Mouse (Mus musculus): ENCODE measurements around the gene Aldh1a3.

Aldh1a3 gene

DNA sequence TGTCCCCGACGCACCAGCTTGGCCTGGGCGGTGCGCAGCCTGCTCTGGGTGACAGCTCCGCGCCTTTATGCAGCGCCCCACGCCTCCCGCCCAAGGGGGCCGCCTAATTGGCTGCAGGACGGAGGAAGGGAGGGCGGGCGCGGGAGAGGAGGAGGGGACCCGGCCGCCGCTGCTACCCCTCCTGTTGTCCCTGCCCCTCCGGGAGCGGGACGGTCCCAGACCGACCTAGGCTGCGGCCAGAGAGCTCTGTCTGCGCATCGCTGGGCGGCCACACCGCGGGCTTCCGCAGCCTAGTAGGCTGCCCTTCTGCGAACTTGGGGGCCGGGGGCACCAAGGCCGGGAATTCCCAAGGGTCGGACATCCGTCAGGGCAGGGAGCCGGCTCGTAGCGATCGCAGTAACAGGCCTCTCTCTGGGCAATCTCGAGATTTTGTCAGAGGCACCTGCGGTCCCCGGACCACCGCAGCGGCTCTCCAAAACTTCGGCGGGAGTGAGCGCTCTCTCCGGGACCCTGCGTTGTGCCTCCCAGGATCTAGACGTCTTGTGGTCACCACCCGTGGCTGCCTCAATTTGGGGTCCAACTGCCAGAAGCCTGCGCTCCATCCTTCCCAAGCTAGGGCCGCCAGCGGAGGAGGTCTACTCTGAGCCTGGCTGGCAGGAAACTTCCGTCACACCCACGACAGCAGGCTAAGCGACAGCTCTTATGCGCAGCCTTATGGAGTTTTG, at the start of gene Aldh1a3:
Gene Aldh1a3 (minus strand): TSS at position 81 of the 725 bp plus-strand sequence.
- no peak for DNase-seq (ENCODE audit: low spot score in 2 of 2)

DNA sequence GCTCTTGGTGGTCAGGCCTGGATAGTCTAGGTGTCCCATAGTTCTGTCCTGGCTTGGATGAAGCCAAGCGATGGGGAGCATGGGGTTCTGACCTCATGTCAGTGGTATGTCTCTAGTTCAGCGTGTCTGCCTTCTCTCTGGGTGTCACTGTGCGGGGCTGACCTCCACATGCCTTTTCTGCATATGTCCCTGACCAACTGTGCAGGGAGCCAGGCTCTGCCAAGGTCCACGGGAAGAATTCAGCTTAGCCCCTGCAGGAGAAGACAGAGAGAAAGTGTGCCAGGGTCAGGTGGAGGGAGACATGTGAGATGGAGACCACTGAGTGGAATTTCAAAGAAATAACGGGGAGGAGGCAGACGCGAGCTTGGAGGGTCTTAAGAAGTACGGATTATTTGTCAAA, 49.0 kb upstream of the Aldh1a3 start:
- no peak for DNase-seq (ENCODE audit: low spot score in 2 of 2)

DNA sequence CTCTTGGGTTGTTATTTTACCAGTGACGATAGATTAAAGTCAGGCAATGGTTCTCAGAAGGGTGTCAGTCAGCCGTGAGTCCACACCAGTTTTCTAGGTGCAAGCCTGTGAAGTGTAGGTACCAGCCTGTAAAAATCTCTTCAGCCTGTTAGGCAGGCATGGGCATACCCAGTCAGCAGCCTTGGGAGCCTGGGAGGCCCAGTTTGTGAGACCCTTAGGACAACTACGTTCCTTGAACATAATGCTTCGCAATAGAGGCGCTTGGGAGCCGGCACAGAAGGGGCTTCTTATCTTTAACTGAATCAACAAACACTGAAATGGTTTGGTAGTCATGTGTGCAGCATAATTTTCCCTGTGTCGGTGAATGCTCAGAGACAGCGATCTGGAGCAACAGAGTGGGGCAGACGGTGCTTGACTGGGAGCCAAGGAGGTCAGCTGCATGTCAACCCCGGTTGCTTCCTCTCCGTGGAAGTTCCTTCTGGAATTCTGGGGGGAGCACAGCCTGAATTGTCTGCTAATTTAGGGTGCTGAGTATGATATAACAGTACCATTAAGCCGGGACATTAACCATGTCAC, 44.4 kb upstream of the Aldh1a3 start:
- no peak for DNase-seq (ENCODE audit: low spot score in 2 of 2)

DNA sequence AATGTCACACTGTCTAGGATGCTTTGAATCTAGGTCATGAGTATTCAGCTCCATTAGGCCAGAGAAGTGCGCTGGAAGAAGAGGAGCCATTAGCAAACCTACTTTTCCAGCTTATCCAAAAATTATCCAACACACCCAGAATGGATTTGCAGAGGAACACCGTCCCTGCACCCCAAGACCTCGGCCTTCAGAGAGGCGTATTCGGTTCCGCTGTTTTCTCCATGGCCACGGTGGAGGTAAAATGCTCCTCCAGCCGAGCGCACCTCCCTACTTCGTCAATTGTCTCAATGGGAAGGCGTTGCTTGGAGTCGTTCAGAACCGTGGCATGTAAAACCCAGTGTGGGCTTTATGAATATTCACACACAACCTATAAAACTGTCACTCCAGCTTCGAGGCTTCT, 39.3 kb upstream of the Aldh1a3 start:
- no peak for DNase-seq (ENCODE audit: low spot score in 2 of 2)

DNA sequence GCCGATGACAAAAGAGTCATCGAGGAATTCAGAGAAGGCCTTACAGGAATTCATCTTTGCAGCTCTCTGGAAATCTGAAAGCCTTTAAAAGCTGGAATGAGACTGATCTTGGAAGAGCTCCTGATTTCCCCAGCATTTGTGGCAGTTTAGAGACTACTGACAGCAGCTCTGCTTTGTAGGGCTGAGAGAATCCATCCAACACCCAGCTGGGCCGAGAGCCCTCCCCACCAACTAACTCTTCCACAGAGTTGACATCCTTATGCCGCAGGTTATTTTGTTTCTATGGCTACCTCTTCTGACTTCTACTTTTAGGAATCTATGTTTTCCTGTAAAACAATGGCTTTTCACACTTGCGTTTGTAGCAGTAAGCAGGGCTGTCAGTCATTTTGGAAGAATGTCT, 37.9 kb upstream of the Aldh1a3 start:
- DNase-seq (ENCODE audit: low spot score in 2 of 2): no peak

DNA sequence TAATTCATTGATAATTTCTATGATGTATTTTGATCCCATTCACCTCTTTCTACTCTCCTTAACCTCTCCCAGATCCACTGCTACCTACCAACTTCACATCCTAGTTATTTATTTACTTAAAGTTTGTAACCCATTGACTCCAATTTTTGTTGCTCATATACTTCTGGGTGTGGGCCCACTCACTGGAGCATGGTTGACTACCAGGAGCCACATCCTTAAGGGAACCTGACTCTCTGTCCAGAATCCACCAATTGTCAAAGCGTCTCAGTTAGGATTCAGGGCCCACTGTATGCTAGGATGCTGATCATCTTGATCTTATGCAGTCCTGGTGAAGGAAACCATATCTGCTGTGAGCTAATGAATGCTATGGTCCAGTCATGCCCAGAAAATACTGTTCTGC, 35.8 kb upstream of the Aldh1a3 start:
- DNase-seq (ENCODE audit: low spot score in 2 of 2): no peak

DNA sequence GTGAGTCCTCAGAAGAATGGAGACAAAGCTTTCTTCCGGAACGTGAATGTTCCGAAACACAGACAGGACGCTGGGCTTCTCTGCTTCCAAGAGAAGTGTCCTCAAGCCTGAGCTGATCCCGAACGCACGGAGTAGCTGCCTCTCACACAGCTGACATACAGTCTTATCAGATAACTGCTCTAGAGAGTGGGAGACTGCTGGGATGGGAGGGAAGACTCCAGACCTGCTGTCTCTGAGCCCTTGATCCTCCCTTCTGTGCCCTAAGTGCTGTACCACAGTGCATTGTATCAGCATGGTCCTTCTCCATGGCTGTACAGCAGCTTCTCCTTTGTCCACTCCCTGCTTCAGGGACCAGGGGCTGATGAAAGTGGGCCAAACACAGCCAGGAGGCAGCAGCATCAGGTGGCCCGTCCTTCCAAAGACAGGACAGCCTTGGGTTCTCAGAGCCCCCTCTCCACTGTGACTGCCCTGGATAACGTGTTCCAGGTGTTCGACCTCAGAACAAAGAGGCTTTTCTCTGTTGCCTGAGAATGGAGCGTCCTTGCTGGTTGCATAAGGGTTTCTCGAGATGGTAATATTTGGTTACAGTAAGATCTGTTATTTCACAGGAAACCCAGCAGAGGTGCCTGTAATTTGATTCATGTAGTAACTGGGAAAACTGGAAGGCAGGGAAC, 24.4 kb upstream of the Aldh1a3 start:
- no peak for DNase-seq (ENCODE audit: low spot score in 2 of 2)

DNA sequence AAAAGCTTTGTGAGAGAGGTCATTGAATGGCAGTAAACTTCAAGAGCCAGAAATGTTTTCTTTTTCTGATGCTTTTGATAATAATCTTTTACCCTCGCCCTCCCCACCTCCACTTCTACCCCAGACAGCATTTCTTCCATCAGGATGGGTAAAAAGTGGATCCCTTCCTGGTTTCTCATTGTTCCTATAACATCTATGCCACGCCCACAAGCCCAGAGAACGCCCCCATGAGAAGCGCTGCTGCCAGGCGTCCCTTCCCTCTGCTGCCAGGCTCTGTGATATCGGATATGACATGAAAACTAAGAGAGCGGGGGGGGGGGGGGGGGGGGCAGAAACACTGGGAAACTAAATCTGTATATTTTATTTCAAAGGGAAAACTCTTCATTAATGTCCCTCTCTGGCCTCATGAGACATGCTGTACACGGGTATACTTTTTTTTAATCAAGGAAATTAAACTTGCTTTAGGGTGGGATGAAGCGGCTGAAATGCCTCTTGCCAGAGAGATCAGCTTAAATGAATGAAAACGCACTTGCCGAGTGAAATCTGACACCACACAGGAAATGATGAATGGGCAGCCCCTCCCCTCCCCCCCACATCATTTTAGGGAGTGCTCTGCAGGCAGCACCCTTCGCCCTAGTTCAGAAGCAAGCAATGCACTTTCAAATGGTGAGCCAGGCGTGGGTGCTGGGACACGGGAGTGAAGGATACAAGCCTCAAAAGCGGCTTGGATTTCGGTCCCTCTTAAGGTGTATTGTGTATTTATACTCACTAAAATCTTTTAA, 22.8 kb upstream of the Aldh1a3 start:
- DNase-seq (ENCODE audit: low spot score in 2 of 2): no peak

DNA sequence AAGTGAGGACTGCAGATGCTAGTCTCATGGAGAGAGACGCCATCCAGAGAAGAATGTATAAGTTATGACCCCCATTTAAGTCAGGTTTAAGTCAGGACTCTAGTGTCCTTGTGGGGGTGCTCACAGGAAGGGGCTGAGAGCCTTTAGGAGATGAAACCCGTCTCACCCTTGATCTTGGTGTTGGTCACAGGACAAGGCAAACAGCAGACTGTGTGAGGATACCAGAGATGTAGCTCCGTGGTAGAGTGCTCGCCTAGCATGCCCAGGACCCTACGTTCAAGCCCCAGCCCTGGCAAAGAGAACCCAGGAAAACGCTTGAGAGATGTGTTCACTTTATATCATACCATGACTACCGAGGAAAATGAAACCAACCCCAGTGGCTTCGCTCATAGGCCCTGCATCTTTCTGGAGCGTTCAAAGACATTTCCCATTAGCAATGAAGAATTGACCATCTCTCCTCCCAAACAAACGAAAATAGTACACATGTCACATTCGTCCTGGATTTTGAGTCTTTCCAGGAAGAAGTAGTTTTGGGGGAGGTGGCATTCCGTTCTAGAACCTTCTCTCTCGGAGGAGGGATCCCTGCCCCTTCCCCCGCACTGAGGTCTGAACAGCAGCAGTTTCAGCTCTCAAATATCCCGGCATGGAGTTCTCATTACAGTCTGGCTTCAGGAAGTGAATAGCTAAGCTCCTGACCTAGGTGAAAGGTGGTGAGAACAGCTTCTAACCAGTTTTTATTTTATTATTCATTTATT, 21.6 kb upstream of the Aldh1a3 start:
- DNase-seq (ENCODE audit: low spot score in 2 of 2): no peak

DNA sequence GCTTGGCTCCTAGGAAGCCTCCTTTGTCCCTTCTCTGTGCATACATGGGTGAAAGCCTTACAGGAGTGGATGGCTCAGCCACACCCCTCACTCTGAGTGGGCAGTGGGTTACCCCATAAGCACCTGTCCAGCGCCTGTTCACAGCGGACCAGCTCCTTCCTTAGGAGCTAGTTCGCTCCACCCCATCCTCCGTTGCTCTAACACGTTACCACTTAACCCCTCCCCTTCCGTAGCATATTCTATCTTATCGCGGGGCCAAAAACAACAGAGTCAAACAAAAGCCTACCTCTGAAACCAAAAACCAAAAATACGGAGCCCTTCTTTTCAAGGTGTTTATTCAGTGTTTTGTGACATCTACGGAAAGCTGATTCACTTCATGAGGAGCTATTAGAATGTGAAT, 21.0 kb upstream of the Aldh1a3 start:
- DNase-seq (ENCODE audit: low spot score in 2 of 2): no peak

DNA sequence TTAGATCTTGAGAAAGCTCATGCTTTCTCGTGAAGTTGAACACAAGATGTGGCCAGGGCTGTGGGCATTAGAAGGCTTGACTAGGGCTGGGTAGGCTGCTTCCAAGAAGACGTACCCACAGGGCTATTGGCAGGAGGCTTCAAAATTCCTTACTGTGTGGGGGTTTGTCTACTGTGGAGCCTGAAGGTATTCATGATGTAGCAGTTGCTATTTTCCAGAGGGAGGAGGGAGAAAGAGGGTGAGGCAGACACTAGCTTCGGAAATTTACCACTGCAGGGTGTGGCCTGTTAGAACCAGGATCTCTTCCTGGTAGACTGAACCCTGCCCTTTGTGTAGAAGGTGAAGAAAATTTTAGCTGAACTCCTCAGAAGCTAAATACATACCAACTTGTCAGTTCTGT, 19.5 kb upstream of the Aldh1a3 start:
- DNase-seq (ENCODE audit: low spot score in 2 of 2): no peak

DNA sequence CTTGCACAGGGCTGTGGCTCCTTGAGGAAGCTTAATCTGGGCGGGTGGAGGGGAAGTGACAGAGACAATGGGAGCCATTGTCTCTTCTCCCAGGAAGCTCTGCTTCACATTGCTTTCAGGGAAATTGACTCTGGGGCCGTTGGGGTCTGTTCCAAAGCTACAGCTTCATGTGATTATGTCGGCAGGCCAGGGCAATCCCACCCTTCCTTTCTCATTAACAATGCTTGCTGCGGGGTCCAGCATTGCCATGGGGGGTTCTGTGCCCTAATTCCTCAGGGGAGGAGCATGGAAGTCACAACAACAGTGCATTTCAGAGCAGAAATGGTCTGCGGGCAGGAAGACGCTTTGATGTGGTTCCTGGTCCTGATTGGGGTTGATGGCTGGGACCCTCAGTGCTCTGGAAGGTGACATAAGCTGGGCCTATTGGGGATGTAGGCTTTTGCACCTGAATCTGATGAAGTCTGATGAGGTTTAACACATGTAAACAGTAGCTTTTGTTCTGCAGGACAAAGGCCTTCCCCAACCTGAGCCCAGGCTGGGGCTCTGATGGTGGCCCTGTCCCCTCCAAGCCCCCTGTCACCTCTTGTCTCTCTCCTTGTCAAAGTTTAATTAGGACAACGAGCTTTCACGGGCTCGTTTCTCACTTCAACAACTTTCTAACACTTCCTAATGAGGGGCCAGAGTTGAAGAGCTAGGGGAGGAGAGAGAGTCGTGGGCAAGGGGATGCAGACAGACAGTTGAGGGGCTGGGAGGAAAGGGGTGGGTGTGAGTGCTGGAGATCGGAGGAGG, 18.0 kb upstream of the Aldh1a3 start:
- DNase-seq (ENCODE audit: low spot score in 2 of 2): no peak

DNA sequence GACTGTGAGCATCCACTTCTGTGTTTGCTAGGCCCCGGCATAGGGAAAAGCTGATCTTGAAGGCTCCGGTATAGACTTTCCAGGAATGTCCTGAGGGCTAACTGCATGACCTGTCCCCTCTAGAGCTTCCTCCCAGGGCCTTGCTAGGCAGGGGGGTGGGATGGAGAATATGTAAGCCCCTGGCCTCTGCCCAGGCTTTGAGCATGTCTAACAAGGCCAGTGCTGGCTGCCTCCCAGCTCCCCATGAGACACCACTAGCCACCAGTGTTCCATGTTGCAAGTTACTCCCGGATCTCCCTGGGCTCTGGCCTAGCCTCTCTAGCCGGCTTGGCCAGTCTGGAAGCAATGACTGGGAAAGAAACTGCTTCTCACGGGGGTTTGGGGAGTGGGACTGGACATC, 17.4 kb upstream of the Aldh1a3 start:
- DNase-seq (ENCODE audit: low spot score in 2 of 2): no peak

DNA sequence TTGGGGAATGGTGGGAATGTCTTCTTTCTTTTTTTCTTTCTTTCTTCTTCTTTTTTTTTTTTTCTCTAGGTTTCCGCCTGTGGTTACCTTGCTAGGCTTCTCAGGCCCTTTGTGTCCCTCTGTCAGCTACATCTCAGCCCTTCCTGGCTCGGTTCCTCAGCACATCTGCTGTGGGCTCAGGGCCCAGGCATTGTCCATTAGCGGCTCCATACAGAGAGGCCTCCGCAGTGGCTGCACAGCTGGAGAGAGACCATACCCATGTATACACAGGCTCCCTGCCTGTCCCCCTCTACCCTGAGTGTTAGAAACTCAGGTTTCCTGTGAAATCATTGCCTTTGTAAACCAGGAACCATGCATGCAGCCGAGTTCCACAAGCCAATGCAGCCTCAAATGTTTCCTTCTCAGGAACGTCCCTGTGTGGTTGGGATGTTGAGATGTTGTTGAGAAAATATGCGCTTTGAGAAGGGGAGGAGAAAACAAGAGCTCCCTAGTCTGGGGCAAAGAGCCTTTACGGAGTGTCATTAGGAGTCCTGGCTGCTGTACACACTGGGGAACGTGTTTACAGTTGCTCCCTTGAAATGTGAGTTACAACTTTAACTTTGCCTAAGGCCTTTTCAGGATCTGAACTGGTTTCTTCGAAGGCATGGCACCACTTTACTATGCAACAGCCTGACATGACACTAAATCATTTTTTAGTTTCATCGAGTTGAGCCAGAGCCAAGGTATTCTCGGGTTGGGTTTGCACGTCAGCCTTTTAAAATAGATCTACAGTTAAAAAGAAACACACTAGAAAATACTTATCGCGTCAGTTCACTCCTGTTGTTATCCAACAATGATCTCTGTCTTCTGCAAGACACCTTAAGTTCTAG, 15.4 kb upstream of the Aldh1a3 start:
- no peak for DNase-seq (ENCODE audit: low spot score in 2 of 2)

DNA sequence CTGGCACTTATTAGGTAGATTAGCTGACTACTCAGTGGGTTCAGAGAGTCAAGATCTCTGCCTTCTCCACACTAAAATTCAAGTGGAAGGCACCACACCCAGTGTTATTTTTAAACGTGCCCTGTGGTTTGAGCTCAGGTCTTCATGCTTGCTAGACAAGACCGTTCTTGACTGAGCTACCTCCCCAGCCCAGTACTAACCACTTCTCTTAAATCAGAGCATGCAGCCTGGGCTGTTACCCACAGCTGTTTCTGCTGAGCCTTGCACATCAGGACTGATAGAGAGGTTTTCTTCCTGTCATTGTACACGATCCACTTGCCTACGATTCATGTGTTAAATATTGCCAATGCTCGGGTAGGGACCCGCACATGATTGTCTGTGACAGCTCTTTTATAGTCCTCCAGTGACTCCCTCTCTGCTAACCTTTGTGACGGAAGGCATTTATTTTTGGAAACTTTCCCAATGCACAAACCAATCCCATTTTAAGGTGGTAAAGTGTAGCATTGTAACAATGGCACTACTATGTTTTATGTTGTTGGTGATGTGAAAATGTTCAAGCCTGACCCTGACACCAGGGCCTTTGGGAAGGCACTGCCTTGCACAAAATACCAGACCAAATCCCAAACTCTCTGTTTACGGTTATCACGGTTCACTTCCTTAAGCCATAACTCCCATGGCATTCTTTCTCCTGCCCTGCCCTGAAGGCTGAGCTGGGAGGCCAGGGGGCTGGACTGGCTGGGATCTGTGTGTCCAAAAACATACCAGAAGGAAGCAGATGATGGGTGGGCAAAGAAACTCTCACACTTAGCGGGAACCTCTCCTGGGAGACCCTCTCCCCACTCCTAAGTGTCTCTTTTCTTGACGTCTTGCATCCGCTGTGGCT, 11.7 kb upstream of the Aldh1a3 start:
- DNase-seq (ENCODE audit: low spot score in 2 of 2): no peak

DNA sequence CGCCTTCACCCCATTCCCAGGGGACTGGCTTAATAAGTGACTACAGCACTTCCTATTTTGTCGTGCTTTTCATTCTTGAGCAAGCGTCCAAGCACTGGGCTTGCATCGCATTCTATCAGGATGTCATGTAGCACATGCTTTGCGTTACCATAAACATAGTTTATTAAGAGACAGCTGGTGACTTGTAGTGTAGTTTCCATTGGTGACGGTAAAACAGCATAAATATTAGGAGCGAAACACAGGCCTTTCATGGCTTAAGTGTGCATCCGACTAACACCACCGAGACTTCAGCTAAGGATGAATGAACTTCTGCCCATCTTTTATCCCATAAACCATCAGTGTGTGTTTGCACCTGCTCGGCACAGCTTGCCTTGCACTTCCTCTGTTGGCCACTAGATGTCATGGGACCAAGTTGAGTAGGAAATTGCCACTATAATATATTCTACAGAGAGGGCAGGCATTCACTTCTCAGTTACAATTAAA, 7.2 kb upstream of the Aldh1a3 start:
- peak; percentile 24 to 40 for DNase-seq (ENCODE audit: low spot score in 2 of 2)

DNA sequence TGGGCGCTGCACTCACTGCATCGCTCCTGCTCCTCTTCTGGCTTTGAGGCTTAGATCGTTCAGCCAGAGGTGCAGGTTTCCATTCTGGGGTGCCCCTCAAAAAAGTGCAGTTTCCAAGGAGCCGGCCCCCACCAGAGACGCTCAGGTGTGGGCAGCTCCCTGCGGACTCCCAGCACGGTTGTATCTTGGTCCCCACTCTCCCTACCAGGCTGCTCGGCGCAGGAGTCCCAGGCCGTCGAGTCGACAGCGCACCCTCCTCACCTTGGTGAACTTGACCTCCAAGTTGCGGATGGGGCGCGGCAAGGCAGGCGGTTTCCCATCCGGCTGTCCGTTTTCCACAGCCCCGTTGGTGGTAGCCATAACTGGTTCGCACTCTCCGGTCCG, 272 bp downstream of the Aldh1a3 start:
- no peak for DNase-seq (ENCODE audit: low spot score in 2 of 2)

DNA sequence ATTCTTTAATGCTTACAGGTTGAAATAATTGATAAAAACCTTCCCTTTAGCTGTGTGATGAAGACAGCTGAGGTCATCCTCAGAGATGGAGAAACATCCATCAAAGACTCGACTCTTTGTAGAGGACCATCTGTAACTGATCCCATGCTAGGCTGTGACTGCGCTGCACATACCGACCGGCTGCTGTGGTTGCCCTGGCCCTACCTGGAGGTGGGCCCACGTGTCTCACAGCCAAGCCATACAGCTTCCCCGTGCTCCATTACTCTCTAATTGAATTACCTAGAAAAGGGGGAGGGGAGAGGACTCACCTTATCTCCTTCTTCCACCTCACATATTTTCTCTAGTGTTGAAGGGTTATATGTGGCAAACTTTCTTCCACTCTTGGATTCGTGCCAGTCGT, 5.4 kb downstream of the Aldh1a3 start:
- DNase-seq (ENCODE audit: low spot score in 2 of 2): no peak

DNA sequence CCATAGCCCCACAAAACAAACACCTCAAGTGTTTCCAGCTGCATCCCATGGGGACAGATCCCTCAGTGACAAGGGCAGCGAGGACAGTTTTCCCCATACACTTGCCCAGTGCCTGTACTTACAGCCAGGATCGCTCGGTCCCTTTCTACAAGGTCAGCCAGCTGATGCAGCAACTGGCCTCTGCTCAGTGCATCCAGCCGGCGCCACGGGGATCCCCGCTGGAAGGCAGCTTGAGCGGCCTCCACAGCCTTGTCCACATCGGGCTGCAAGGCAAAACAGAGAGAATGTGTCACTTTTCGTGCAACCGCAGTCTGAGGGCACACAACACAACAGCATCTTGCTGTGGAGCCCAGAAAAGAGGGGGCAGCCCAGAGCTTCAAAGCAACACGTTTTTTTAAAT, 8.3 kb downstream of the Aldh1a3 start:
- DNase-seq (ENCODE audit: low spot score in 2 of 2): no peak
